Mouse (Mus musculus): ENCODE measurements around the gene Gpc5.

Gene Gpc5

DNA sequence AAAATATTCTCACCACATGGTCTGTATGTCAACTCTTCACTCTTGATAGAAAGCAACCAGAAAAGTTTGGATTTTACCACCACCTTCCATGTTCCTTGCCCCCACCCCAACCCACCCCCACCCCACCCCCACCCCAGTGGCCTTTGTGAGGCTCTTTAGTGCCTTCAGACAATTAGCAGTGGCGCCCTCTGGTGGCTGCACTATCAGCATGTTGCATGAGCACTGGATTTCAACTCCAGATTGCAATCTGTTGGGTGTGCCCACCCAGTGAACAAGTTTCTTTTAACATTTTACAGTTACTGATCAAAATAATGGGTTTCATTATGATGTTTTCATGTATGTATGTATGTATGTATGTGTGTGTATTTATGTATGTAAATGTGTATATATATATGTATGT lies 279.1 kb downstream of the Gpc5 start:
- peak; percentile 43 for DNase-seq

DNA sequence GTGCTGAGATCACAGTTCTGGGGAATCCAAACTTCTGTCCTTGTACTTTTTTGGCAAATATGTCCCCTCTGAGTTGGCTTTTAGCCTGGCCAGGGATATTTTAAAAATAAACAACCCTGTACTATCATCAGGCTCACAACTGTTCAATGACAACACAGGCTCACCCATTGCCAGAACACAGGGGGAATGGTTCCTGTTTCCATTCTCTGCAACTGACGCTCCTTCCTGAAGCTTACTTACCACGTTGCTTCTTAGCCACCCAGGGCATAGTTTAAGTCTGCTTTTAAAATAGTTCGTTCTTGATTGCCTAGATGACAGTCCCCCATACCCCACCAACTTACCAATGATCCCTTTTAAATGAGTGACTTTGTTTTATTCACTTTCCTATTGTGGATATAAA lies 299.8 kb downstream of the Gpc5 start:
- no peak for DNase-seq

GRCm38 (mm10) chr14:115392894-115393524 lies 301.0 kb downstream of the Gpc5 start:
- DNase-seq = peak; percentile 30

DNA sequence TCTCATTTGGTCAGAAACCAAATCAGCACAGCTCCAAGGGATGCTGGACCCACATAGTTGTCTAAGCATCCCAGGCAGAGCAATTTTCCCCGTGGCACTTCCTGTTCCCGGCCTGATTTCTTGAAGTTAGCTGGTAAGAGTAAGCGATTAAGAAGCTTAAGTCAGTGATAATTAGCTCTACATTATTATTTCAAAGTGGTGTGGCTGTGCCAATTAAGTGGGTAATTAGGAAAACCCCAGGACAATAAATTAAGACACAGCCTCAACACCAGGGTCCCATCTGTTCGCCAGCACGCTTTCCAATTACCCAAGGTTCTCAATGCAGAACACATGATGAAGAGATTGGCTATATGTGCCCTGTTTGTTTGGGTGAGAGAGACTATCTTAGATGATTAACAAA lies 314.6 kb downstream of the Gpc5 start:
- DNase-seq = no peak

DNA sequence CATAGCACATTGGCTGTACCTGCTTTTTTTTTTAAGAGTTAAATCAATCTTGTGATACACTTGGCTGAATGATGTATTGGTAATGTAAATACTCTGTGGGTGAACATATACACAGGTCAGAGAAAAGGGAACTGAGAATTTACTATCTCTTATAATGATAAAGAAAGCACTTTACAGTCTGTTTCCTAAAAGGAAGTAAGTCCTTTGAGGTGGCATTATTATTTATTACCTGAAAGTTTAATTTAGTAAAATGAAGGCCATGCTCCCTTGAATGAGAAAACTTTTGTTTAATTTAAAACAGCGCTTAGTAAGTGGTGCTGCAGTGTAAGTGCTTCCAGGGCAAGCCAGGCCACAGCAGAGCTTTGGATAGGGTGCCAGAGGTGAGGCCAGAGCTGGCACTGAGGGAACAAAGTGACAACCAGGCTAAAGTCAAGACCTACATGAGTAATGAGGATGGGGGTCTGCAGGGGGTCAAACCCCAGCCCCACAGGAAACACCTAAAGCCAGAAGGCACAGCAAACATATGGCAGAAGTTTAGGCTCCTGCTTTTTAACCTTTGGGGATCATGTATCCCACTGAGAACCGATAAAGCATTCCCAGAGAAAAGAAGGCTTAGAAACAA lies 315.4 kb downstream of the Gpc5 start:
- DNase-seq = no peak

- DNase-seq = no peak
Observed at GRCm38 (mm10) chr14:115410881-115411280, 318.9 kb downstream of the Gpc5 start.

DNA sequence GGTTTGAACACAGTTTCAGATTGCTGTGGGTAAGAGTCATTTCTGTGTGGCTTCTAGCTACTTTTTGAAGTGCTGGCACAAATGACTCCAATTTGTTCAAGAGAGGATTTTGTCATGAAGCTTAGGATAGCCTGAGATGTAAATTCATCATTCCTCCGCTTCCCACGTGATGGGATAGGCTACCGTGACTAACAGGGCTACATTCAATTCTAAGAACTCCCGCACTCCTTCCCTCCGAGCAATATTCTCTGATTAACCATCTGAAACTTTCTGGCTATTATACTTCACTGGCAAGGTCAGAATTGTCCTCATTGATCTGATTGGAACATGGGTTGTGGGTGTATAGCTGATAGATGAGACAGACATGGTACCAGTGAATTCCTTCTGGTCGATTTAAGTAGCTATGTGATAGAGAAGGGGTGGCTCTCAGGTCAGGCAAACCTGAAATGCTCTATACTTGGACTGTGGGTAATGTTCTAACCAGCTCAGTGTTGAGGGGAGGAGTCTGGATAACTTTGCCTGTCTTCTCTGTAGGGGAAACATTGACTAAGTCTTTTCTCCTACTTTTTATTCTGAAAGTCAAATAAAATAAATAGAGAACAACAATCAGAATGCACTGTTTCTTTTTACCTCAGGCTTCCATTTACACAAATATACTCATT lies 319.6 kb downstream of the Gpc5 start:
- no peak for DNase-seq

GRCm38 (mm10) chr14:115412821-115413220 lies 320.8 kb downstream of the Gpc5 start:
- DNase-seq = no peak

- no peak for DNase-seq
Observed at GRCm38 (mm10) chr14:115413429-115413828, 321.4 kb downstream of the Gpc5 start.

DNA sequence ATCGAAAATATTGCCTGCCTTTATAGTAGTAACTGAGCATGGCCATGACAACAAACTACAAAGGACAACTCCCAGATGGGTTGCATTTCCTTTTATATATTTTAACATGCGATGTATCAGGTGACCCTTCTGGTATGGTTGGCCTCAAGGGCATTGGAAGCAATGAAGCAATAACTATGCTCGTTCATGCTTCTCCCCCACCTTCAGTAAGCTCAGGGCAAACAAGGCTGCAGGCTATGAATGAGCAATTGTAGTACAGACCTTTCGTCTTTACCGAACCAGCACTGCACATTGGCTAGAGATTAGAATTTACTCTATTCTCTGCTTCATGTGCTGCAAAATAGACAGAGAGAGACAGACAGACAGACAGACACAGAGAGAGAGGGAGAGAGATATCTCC lies 322.5 kb downstream of the Gpc5 start:
- no peak for DNase-seq

- no peak for DNase-seq
Observed at GRCm38 (mm10) chr14:115431967-115432366, 340.0 kb downstream of the Gpc5 start.

- no peak for DNase-seq
Observed at GRCm38 (mm10) chr14:115432368-115432767, 340.4 kb downstream of the Gpc5 start.

- DNase-seq = no peak
Observed at GRCm38 (mm10) chr14:115436617-115437016, 344.6 kb downstream of the Gpc5 start.

GRCm38 (mm10) chr14:115444789-115445770 lies 353.1 kb downstream of the Gpc5 start:
- DNase-seq = no peak

- peak; percentile 11 for DNase-seq
Observed at GRCm38 (mm10) chr14:115450938-115451337, 358.9 kb downstream of the Gpc5 start.

DNA sequence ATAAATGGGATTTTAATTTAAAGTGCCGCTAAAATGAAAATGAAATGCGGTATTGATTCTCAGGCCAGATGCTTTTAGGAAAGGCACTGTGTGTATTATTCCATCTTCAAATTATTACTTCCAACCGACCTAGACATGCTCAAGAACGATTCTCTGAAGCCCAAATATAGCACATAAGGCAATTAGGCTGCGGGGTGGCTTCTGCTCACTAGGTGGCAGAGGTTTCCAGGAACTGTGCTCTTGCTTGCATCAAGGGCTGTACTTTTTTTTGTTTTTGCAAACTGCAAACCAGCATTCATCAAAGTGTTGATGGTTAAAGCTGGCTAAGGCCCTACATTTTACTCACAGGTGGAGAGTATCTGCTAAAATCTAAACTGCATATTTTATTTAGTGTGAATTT lies 375.9 kb downstream of the Gpc5 start:
- DNase-seq = peak; percentile 7

DNA sequence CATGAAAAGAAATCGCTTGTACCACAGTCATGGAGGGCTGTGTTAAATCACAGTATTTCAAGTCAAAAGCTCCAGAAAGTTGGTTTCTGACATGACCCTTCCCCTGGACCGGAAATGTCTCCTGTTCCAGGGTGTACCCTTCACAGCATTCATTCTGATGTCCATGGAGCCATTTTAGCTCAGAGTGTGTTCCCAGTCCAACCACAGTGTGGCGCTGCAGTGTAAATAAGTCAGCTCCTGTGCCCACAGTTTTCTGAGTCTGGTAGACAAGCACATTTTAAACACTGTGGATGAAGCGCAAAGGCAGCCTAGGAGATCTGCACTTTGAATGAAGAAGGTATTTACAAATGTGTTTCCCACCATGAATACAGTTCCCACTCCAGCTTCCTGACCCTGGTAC lies 383.2 kb downstream of the Gpc5 start:
- DNase-seq = peak; percentile 64

GRCm38 (mm10) chr14:115477360-115477759 lies 385.3 kb downstream of the Gpc5 start:
- no peak for DNase-seq

GRCm38 (mm10) chr14:115485090-115485489 lies 393.1 kb downstream of the Gpc5 start:
- peak; percentile 39 for DNase-seq

GRCm38 (mm10) chr14:115500794-115501193 lies 408.8 kb downstream of the Gpc5 start:
- DNase-seq = no peak

DNA sequence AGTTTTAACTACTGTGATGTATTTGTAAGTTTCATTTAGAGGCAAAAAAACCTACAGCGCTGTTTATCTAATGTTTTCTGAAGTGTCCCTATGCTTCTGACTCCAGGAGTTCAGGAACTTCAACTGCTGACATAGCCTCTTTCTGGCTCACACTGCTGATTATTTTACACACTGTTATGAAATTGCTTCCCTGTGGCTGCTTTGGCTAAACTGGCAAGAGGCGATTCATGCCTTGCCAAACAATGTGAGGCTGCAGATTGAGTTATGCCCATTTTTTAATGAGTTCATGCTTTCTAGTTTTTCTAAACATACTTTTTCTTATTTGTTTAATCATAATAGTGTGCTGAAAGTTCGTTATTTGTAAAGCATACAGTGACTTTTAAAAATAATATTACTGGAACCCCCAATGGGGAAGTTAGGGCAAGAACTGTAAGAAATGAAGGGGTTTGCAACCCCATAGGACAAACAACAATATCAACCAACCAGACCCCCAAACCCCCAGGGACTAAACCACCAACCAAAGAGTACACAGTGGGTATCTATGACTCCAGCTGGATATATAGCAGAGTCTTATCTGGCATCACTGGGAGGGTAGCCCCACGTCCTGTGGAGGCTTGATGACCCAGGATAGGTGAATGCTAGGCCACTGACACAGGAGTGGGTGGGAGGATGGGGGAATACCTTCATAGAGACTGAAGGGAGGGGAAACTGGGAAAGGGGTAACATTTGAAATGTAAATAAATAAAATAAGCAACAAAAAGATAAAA lies 454.7 kb downstream of the Gpc5 start:
- DNase-seq = no peak

DNA sequence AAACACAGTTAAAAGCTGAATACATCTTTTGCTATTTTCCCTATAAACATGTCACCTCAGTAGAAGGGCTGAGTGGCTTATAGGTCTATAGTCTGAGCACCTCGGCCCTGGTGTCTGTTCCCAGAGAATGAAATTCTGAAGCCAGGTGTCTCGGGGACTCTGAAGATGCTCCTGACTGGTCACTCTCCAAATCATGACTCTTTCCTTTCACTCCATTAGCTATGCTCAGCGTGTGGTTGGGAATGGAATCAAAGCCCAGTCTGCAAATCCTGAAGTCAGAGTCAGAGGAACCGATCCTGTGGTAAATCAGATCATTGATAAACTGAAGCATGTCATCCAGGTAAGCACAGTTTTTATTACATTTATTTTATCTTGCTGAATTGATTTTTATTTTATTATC lies 460.0 kb downstream of the Gpc5 start:
- no peak for DNase-seq
